Mouse (Mus musculus) c-Kit-positive CD71-positive TER-119-negative erythroid progenitor cells, embryonic 14.5 days (primary cell): ENCODE data around the gene Tcp10a.
"Not testable (repeated sequence)": the region's sequence is repeated elsewhere in the genome, so short reads cannot be mapped to it uniquely, and the experiment has no call there.

ENCODE experiments used
- DNase-seq: peaks from one replicate; pipeline ENCODE4 v3.0.0-alpha.2; 2013; ENCODE audit warnings: low read depth

Gene Tcp10a

GRCm38 (mm10) chr17:7369401-7369800 lies 45.0 kb downstream of the Tcp10a start:
- DNase-seq = not testable (repeated sequence)

- not testable (repeated sequence) for DNase-seq
Measured at GRCm38 (mm10) chr17:7371879-7372278, 47.4 kb downstream of the Tcp10a start, which contains the start of gene Gm49630. Gm49630 (minus strand) TSS chr17:7371979.

DNA sequence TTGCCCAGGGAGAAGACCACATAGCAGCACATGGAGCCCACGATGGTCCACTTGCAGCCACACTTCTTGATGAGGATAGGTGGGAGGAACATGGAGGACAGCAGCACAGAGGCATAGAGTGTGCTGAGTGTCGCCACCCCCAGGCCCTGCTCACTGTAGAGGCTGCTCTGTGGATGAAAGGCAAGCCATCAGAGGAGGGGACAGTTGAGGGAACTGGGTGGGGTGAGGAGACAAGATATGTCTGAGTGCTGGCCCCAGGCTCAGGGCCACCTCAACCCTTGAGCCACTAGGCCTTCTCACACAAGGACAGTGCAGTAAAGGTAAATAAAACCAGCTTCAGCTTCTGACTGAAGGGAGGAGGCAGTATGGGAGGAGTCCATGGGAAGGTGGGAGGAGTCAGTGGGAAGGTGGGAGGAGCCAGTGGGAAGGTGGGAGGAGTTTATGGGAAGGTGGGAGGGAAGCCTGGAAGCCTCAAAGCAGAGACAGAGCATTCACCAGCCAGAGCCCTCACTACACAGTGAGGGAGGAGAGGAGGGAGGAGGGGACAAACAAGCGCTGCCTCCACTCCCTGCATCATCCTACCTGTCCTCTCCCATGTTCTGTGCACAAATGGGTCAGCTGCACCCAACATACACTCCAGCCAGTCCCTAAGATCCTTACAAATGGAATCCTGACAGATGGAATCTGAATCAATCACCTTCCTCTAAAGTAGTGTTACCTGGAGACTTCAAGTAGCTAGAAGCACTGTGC lies 52.7 kb downstream of the Tcp10a start:
- not testable (repeated sequence) for DNase-seq

GRCm38 (mm10) chr17:7377907-7378306 lies 53.5 kb downstream of the Tcp10a start:
- DNase-seq = not testable (repeated sequence)

GRCm38 (mm10) chr17:7382711-7383110 lies 58.3 kb downstream of the Tcp10a start:
- DNase-seq = not testable (repeated sequence)

DNA sequence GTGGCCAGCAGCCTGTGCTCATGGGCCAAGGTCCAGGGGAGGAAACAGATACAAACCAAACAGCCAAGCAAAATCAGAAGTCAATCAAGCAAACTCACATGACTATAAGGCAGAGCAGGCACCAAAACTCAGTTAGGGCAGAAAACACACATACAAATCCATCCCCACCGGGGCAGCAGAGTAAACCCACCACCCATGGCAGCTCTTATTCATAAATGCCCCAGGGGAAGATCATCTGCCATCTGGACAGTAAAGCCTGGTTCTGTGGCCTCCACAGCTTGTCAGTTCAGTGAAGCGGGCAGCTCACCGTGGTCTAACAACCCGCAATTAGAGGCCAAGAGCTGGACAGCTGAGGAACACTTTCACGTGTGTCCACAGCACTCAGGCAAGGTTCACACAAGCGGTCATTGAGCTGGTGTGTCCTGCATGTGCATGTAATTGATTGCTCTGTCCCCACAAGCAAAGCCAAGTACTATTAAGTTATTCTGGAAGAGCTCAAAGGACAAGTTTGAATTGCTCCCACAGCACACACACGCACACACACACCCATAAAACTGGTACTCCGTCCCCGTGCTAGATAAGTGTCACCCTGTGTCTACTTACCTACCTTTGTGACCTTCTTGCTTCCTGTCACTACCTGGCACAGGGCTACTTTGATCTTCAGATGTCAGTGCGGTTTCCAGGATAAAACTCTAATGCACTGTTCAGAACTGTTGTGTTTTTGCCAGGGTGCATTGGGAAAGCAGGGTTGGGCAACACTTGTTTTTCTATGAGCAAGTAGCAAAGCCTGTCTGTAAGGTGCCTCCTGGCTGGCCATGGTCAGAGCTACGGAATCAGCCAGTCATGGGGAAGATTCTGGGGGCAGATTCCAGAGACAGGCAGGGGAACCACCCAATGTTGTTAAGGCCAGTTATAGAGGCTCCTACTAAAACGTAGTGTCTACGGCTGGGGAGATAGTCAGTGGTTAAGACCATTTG lies 59.0 kb downstream of the Tcp10a start:
- DNase-seq = not testable (repeated sequence)

- not testable (repeated sequence) for DNase-seq
Measured at GRCm38 (mm10) chr17:7385364-7385763, 60.9 kb downstream of the Tcp10a start, which contains the start of gene Unc93a2. Unc93a2 (minus strand) TSS chr17:7385464.

GRCm38 (mm10) chr17:7386016-7386415 lies 61.6 kb downstream of the Tcp10a start:
- not testable (repeated sequence) for DNase-seq

GRCm38 (mm10) chr17:7388341-7388957 lies 64.0 kb downstream of the Tcp10a start:
- not testable (repeated sequence) for DNase-seq

DNA sequence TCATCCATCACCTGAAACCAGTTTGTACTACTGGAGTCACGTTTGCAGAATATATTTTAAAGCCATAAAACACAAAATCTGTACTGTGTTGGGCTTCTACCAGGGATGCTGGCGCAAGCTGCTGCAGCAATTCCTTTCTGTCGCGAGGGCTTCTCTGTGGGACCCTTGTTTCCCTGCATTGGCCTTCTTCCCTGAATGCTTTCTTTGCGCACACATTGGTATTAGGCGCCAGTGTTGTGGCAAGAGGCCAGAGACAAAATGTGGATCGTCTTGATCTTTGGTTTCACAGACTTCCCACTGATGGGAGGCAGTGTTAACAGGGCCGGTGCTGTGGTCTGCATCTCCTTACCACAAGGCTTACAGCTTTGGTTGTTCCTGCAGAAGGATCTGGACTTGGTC lies 64.5 kb downstream of the Tcp10a start:
- not testable (repeated sequence) for DNase-seq

GRCm38 (mm10) chr17:7389898-7390297 lies 65.5 kb downstream of the Tcp10a start:
- DNase-seq = not testable (repeated sequence)

DNA sequence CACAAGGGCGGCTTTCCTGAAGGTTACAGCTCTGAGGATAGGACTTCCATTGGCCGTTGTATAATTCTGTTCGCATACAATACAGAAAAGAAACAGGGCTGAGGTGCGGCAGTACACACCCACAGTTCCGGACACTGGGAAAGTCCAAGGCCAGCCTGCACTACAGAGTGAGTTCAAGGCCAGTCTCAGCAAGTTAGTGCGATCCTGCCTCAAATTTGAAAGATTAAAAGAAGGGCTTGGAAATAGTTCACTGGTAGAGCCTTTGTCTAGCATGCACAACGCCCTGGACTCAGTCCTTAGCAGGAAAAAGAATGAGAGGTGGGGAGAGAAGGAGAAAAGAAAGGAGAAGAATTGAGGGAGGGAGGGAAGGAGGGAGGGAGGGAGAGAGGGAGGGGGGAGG lies 70.7 kb downstream of the Tcp10a start:
- DNase-seq = not testable (repeated sequence)
